Comparison of ENCODE assay signal across 20 mouse cellular contexts in the genomic region with DNA sequence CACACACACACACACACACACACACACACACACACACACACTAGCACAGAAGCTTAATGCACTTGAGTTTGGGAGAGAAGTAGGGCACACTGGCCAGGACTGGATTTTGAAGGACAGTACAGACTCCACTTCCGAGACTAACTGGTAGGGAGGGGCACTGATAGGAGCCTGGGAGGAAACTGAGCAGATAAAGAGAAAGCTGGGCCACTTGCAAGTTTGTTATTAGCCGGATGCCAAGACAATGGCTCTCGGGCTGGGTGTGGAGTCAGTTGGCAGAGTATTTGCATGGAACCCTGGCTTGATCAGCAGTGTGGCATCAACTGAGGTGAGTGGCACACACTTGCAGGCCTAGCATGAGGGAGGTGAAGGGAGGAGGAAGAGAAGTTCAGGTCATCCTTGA. TPM values are rescaled to one million over a fixed set of nuclear protein-coding genes. Genes with fewer than 3 reads are reported as not detected.
DNase-seq lines count a peak whose midpoint lies in the region; ATAC-seq and TF ChIP-seq lines count a peak whose summit lies in the region.
"Had no signal": no experiment of that assay in that cellular context is flagged by ENCODE, and none has a peak within 500 bp of the region (broad histone marks: within the 10 kb centered on the region; RNA-seq: fewer than 3 reads in every experiment).

No protein-coding gene starts in this region.

- TF ChIP-seq EP300 in lung, postnatal 0 days (IDR thresholded peaks at IDR 0.05) = no peak
- no peak for TF ChIP-seq EP300 in stomach, postnatal 0 days (optimal IDR thresholded peaks at IDR 0.05)

- ATAC-seq in frontal cortex, adult (ENCODE audit: low TSS enrichment) = 0 out of 2 replicates have a peak, but pooled peaks have one; percentile 13
- peak; percentile 86 for ATAC-seq in lung, postnatal 0 days
- ATAC-seq in stomach, postnatal 0 days (ENCODE audit: low FRiP score, low TSS enrichment) = peak; percentile 61
- ATAC-seq: hindbrain, embryonic 16.5 days had no signal

- no peak overlapping the region for H3K9ac ChIP-seq in lung, postnatal 0 days (replicated peaks; ENCODE audit: low read depth)
- H3K9ac ChIP-seq in stomach, postnatal 0 days (ENCODE audit: low read length) = no peak overlapping the region
- H3K9ac ChIP-seq: embryonic facial prominence, embryonic 12.5 days; liver, embryonic 14.5 days; neural tube, embryonic 13.5 days had no signal

- H3K4me2 ChIP-seq in lung, postnatal 0 days (replicated peaks; ENCODE audit: low read depth, low read length) = no peak overlapping the region
- no peak overlapping the region for H3K4me2 ChIP-seq in stomach, postnatal 0 days (replicated peaks; ENCODE audit: low read depth)
- H3K4me2 ChIP-seq: embryonic facial prominence, embryonic 12.5 days; neural tube, embryonic 13.5 days had no signal

- no peak for TF ChIP-seq POLR2A in kidney, adult 2 months (IDR thresholded peaks at IDR 0.05; ENCODE audit: low read depth, low read length)

- TF ChIP-seq CTCF in kidney, adult 2 months (conservative IDR thresholded peaks at IDR 0.05; ENCODE audit: insufficient read depth, insufficient read length, low read depth, low read length) = no peak
- TF ChIP-seq CTCF in lung, postnatal 0 days (IDR thresholded peaks at IDR 0.05) = no peak
- no peak for TF ChIP-seq CTCF in stomach, postnatal 0 days (IDR thresholded peaks at IDR 0.05; ENCODE audit: low read depth)

- intact Hi-C loops in gastrocnemius, postnatal 36 days (cut with DNase I) = no loop called here

- no peak overlapping the region for H3K4me3 ChIP-seq in kidney, adult 2 months (ENCODE audit: insufficient read depth, low read depth, low read length)
- no peak overlapping the region for H3K4me3 ChIP-seq in lung, postnatal 0 days (ENCODE audit: low read depth, low read length)
- H3K4me3 ChIP-seq in stomach, postnatal 0 days (ENCODE audit: low read depth, low read length) = no peak overlapping the region
- H3K4me3 ChIP-seq: embryonic facial prominence, embryonic 12.5 days; neural tube, embryonic 13.5 days had no signal

- H3K27ac ChIP-seq in kidney, adult 2 months (ENCODE audit: insufficient read depth, low read depth, low read length) = no peak overlapping the region
- H3K27ac ChIP-seq in lung, postnatal 0 days (ENCODE audit: low read length) = no peak overlapping the region
- no peak overlapping the region for H3K27ac ChIP-seq in stomach, postnatal 0 days (replicated peaks)
- H3K27ac ChIP-seq: embryonic facial prominence, embryonic 12.5 days; liver, embryonic 14.5 days; neural tube, embryonic 13.5 days had no signal

- H3K36me3 ChIP-seq in kidney, adult 2 months (ENCODE audit: control insufficient read depth, insufficient read depth, low read length) = no peaks in the 10 kb centered on the region
- no peaks in the 10 kb centered on the region for H3K36me3 ChIP-seq in lung, postnatal 0 days (ENCODE audit: insufficient read depth, low read length)
- no peaks in the 10 kb centered on the region for H3K36me3 ChIP-seq in stomach, postnatal 0 days (ENCODE audit: control insufficient read depth, insufficient read depth, low read length)
- H3K36me3 ChIP-seq: embryonic facial prominence, embryonic 12.5 days; neural tube, embryonic 13.5 days had no signal

- WGBS in kidney, adult 2 months = 60% methylated on average over 3 of the region's 3 CpGs
- WGBS in lung, postnatal 0 days = 34% methylated on average over 3 of the region's 3 CpGs
- 38% methylated on average over 3 of the region's 3 CpGs for WGBS in stomach, postnatal 0 days

- no peaks in the 10 kb centered on the region for H3K27me3 ChIP-seq in kidney, adult 2 months (replicated peaks; ENCODE audit: control insufficient read depth, insufficient read depth, low read length)
- no peaks in the 10 kb centered on the region for H3K27me3 ChIP-seq in lung, postnatal 0 days (replicated peaks; ENCODE audit: insufficient read depth, low read length)
- H3K27me3 ChIP-seq in stomach, postnatal 0 days (ENCODE audit: control insufficient read depth, insufficient read depth, low read length) = no peaks in the 10 kb centered on the region
- H3K27me3 ChIP-seq: CH12.LX; embryonic facial prominence, embryonic 12.5 days; neural tube, embryonic 13.5 days had no signal

- H3K4me1 ChIP-seq in kidney, adult 2 months (ENCODE audit: control insufficient read depth, insufficient read depth, low read length) = no peaks in the 10 kb centered on the region
- no peaks in the 10 kb centered on the region for H3K4me1 ChIP-seq in lung, postnatal 0 days (ENCODE audit: insufficient read depth, low read depth, low read length)
- no peaks in the 10 kb centered on the region for H3K4me1 ChIP-seq in stomach, postnatal 0 days (replicated peaks; ENCODE audit: control insufficient read depth, insufficient read depth)
- H3K4me1 ChIP-seq: embryonic facial prominence, embryonic 12.5 days; neural tube, embryonic 13.5 days had no signal

- DNase-seq in frontal cortex, postnatal 14 days (ENCODE audit: low spot score in 2 of 2) = no peak
- peak; percentile 14 for DNase-seq in kidney, adult 2 months
- no peak for DNase-seq in kidney, postnatal 10 days
- peak; percentile 52 for DNase-seq in lung, postnatal 0 days (ENCODE audit: low spot score)
- peak; percentile 31 for DNase-seq in stomach, postnatal 0 days (ENCODE audit: low spot score)
- no peak for DNase-seq in gastrocnemius, postnatal 36 days
- DNase-seq in layer of hippocampus, postnatal 10 days (ENCODE audit: low spot score in 2 of 2) = no peak
- DNase-seq: cerebellum, adult 11-12 months had no signal

- no peaks in the 10 kb centered on the region for H3K9me3 ChIP-seq in lung, postnatal 0 days (ENCODE audit: low read length)
- H3K9me3 ChIP-seq in stomach, postnatal 0 days (ENCODE audit: control insufficient read depth, low read length) = no peaks in the 10 kb centered on the region
- H3K9me3 ChIP-seq: embryonic facial prominence, embryonic 12.5 days; neural tube, embryonic 13.5 days had no signal

RNA-seq across cellular contexts. Expression of a gene that starts 51.0 kb away (rescaled TPM):
- 0.08 TPM in 1 of 2 replicates, not detected in the other for polyA plus RNA-seq in kidney, adult 2 months (2012; rRNA removed)
- polyA plus RNA-seq in lung, postnatal 0 days (2015; fragmentation: Nextera tagmentation; extraction: Ambion mirVana) = not detected in 2 replicates
- not detected in 2 replicates for polyA plus RNA-seq in stomach, postnatal 0 days (2015; fragmentation: Nextera tagmentation; extraction: Ambion mirVana)
- total RNA-seq in gastrocnemius, postnatal 36 days (2021) = not detected
- total RNA-seq in layer of hippocampus, postnatal 10 days (2021) = under 1 TPM in 1 of 2 experiments, not detected in 1; 0.11 TPM
- total RNA-seq: CH12.LX; heart, adult 18-20 months; left cerebral cortex, adult 18-20 months; monocyte, adult 5-6 weeks had no signal
- polyA plus RNA-seq: embryonic facial prominence, embryonic 12.5 days; frontal cortex, adult 2 months; hindbrain, embryonic 16.5 days; kidney, embryonic 14.5 days; limb, embryonic 11.5 days; liver, embryonic 14.5 days; neural tube, embryonic 13.5 days had no signal

Comparison
In these comparisons a context has a peak if more than half of its experiments do, and no peak if none do; other contexts are left out.
1. DNase-seq: peak in kidney, adult 2 months (single experiment), lung, postnatal 0 days (single experiment) and stomach, postnatal 0 days (single experiment); none in frontal cortex, postnatal 14 days (0 of 2), kidney, postnatal 10 days (single experiment), gastrocnemius, postnatal 36 days (0 of 2) and layer of hippocampus, postnatal 10 days (0 of 2).
2. ATAC-seq: peak in every context shown above with its lines; median percentile 86 in lung, postnatal 0 days; 61 in stomach, postnatal 0 days; 13 in frontal cortex, adult.